Mouse (Mus musculus) neural tube, embryonic 13.5 days (tissue): ENCODE data around the gene Pimreg. TPM values are rescaled to one million over a fixed set of nuclear protein-coding genes. Genes with fewer than 3 reads are reported as not detected.
A peak's percentile ranks its signal among the peaks of the same experiment; 100 is the strongest.

Experiments used
- ATAC-seq: fragments of 200-750 bp; cut with Nextera tagmentation; 2 replicates; pipeline ENCODE4 v1.8.0; 2017; ENCODE audit warnings: low read depth, mild to moderate bottlenecking, moderate TSS enrichment, moderate library complexity
- H3K27ac ChIP-seq: fragments of 300-500 bp; sonication (generic); replicated peaks from 2 replicates; pipeline ENCODE4 v1.5.1; 2015; ENCODE audit warnings: moderate library complexity, mild to moderate bottlenecking, inconsistent platforms
- H3K27me3 ChIP-seq: fragments of 300-500 bp; sonication (generic); 2 replicates; pipeline ENCODE4 v1.6.1; 2015; ENCODE audit warnings: mild to moderate bottlenecking, inconsistent platforms
- H3K36me3 ChIP-seq: fragments of 300-500 bp; sonication (generic); 2 replicates; pipeline ENCODE4 v1.6.1; 2015; ENCODE audit warnings: mild to moderate bottlenecking, inconsistent platforms
- H3K4me1 ChIP-seq: fragments of 300-500 bp; sonication (generic); replicated peaks from 2 replicates; pipeline ENCODE4 v1.6.1; 2015; ENCODE audit warnings: inconsistent platforms
- H3K4me2 ChIP-seq: fragments of 300-500 bp; sonication (generic); 2 replicates; pipeline ENCODE4 v1.6.1; 2015; ENCODE audit warnings: inconsistent platforms, mild to moderate bottlenecking, moderate library complexity
- H3K4me3 ChIP-seq: fragments of 300-500 bp; sonication (generic); 2 replicates; pipeline ENCODE4 v1.5.1; 2015; ENCODE audit warnings: mild to moderate bottlenecking, inconsistent platforms
- H3K9ac ChIP-seq: fragments of 300-500 bp; sonication (generic); 2 replicates; pipeline ENCODE4 v1.6.1; 2015; ENCODE audit warnings: moderate library complexity, mild to moderate bottlenecking, inconsistent platforms
- H3K9me3 ChIP-seq: fragments of 300-500 bp; sonication (generic); 2 replicates; pipeline ENCODE4 v1.6.1; 2016; ENCODE audit warnings: inconsistent platforms
- WGBS: fragments of 180-500 bp; shearing (Covaris S2); methylation state at CpG from one replicate; pipeline ENCODE4 v1.1.7; 2015; 5-methylcytosine and 5-hydroxymethylcytosine counted together
- polyA plus RNA-seq: library from polyadenylated mRNA; unstranded; fragments of >200 nt; fragmentation: Nextera tagmentation; extraction: Ambion mirVana; gene quantifications from 2 replicates; pipeline ENCODE4 v1.2.1, GENCODE M21; 2015

The Pimreg gene
- 31.2 and 37.8 TPM in 2 replicates for polyA plus RNA-seq

DNA sequence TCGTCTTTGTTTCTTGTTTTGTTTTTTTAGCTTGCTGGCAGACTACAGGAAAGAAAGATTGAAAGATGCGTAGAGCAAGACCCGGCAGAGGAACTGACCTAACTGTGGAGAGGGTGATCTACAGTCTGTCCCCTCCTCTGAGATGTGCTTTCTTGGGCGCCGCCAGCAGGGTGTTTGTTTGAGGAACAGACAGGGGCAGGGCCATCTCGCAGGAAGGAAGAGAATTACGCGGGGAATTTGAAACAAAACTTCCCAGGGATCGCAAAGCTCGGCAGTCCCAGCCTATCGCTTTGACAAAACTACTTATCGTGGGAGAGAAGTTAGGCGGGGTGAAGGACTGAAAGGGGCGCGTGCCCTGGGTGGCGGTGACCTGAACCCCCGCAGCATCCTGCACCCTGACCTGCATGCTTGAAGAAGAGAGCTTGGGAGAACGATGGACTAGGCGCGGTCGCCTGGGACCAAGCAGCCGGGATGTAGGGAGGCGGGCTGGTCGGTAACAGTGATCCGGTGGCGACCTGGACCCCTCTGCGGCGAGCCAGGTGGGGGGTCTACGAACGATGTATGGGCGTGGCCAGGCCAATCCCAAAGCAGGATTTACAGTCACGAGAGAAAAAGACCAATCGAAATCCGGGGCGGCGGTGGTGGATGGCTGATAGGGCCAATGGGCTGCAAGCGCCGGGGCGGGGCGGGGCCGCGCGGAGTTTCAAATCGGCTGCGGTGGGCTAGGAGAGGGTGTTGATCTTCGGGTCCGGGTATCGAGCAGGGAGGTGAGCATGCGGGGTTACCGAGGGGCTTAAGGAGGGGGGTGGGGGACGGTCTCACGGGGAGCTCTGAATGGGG, at the start of gene Pimreg:
TSS of gene Pimreg (plus strand) at position 265 of the 840 bp plus-strand sequence.
- Histone ChIP-seq H3K36me3 (no peaks in the 10 kb centered on the region), H3K4me1 (peaks cover 65% of the 10 kb centered on the region), H3K4me2 (peak within 1 kb of the TSS; percentile 84), H3K27me3 (no peaks in the 10 kb centered on the region), H3K27ac (peak within 1 kb of the TSS; percentile 59), H3K9ac (peak within 1 kb of the TSS; percentile 68), H3K9me3 (no peaks in the 10 kb centered on the region), H3K4me3 (peak within 1 kb of the TSS; percentile 61)
- ATAC-seq = peak; percentile 92
- under 1% methylated on average over 52 of the region's 52 CpGs for WGBS

DNA sequence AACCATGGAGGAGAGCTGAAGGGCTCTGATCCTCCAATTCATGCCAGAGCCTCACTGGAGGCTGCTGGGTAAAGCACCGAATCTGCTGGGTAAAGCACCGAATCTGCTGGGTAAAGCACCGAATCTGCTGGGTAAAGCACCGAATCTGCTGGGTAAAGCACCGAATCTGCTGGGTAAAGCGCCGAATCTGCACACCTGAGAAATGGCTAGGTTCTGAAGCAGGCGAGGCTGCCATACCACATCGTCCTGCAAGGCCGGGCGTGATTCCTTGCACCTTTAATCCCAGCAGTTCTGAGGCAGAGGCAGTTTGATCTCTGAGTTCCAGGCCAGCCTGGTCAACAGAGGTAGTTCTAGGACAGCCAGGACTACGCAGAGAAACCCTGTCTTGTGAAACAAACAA, 49.4 kb upstream of the Pimreg start:
- H3K9me3 ChIP-seq = no peaks in the 10 kb centered on the region
- peaks cover 3% of the 10 kb centered on the region; the same call in 1 of the 2 replicates for H3K27me3 ChIP-seq
- no peaks in the 10 kb centered on the region for H3K36me3 ChIP-seq
- WGBS = 87% methylated on average over 12 of the region's 12 CpGs
- H3K27ac ChIP-seq = no peak overlapping the region
- H3K9ac ChIP-seq = no peak overlapping the region
- ATAC-seq = no peak
- H3K4me1 ChIP-seq = peaks cover 12% of the 10 kb centered on the region
- H3K4me3 ChIP-seq = no peak overlapping the region
- no peak overlapping the region for H3K4me2 ChIP-seq

DNA sequence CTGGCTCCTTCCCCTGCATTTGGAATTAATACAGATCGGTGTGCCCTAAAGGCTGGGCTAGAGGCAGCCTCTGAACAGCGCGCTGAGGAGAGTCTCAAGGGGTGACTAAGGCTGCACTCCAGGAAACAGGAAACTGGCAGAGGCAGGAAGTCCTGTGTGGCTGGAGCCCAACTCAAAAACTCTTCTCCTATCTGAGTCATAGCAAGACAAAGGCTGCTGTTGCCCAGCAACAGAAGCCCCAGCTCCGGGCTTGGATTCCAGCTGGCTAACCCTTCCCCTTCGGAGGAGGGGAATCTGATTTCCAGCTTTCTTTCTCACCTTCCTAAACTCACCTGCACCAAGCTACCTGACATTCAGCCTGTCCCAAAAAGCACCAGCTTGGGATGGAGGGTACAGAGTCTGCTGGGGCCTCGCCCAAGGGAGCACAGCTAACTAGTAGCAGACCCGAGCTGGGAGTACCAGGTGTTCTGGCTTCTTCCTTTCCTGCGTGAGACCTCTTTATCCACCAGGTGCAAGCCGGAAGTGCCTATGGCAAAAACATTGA, 45.8 kb upstream of the Pimreg start:
- H3K4me1 ChIP-seq = peaks cover 8% of the 10 kb centered on the region
- no peaks in the 10 kb centered on the region for H3K9me3 ChIP-seq
- H3K4me2 ChIP-seq = peak overlapping the region; percentile 5; the same call in 1 of the 2 replicates
- no peak overlapping the region for H3K9ac ChIP-seq
- ATAC-seq = peak; percentile 80; the same call in 1 of the 2 replicates
- no peak overlapping the region for H3K4me3 ChIP-seq
- no peaks in the 10 kb centered on the region for H3K36me3 ChIP-seq
- WGBS = 40% methylated on average over 9 of the region's 9 CpGs
- H3K27me3 ChIP-seq = 0 out of 2 replicates have a peak, but pooled peaks cover 4% of the 10 kb centered on the region
- no peak overlapping the region for H3K27ac ChIP-seq

DNA sequence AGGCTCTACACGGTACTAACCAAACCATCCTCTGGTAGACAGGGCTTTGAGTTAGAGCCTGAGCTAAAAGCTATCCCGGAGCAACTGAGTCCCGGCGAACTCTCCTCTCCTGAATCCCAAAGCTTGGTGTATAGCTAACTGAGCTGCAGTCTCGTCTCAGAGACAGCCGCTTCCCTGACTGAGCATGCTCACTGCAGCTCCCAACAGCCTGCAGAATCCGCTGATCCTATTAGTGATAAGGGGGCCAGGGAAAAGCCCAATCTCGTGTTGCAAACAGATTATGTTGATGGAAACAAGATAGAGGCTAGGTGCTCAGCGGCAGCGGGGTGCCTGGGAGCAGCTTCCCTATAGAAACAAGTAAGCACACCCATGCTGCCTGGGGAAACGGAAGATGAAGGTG, 45.0 kb upstream of the Pimreg start:
- Histone ChIP-seq H3K4me1 (peaks cover 8% of the 10 kb centered on the region), H3K27ac (no peak overlapping the region), H3K27me3 (0 out of 2 replicates have a peak, but pooled peaks cover 4% of the 10 kb centered on the region), H3K9me3 (no peaks in the 10 kb centered on the region), H3K4me2 (0 out of 2 replicates have a peak overlapping the region, but pooled peaks have one; percentile 2), H3K4me3 (no peak overlapping the region), H3K36me3 (no peaks in the 10 kb centered on the region), H3K9ac (no peak overlapping the region)
- WGBS = 54% methylated on average over 11 of the region's 11 CpGs
- ATAC-seq = no peak

DNA sequence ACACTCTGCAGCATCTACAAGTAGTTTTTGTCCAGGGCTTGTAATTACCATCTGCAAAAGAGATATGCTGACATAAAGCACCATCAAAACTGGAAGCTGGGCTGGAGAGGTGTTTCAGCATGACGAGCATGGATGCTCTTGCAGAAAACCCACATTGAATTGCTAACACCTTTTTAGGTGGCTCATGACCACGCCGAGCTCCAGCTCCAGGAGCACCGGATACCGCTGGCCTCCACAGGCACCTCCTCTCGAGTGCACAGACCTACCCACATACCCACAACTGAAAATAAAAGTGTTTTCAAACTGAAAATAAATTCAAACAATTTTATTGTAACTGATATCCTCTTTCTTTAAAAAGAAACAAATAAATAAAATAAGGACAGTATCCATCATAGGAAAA, 41.6 kb upstream of the Pimreg start:
- 87% methylated on average over 6 of the region's 6 CpGs for WGBS
- Histone ChIP-seq H3K27me3 (0 out of 2 replicates have a peak, but pooled peaks cover 4% of the 10 kb centered on the region), H3K9ac (no peak overlapping the region), H3K4me2 (no peak overlapping the region), H3K9me3 (no peaks in the 10 kb centered on the region), H3K27ac (no peak overlapping the region), H3K36me3 (no peaks in the 10 kb centered on the region), H3K4me3 (no peak overlapping the region), H3K4me1 (peaks cover 22% of the 10 kb centered on the region)
- ATAC-seq = no peak

DNA sequence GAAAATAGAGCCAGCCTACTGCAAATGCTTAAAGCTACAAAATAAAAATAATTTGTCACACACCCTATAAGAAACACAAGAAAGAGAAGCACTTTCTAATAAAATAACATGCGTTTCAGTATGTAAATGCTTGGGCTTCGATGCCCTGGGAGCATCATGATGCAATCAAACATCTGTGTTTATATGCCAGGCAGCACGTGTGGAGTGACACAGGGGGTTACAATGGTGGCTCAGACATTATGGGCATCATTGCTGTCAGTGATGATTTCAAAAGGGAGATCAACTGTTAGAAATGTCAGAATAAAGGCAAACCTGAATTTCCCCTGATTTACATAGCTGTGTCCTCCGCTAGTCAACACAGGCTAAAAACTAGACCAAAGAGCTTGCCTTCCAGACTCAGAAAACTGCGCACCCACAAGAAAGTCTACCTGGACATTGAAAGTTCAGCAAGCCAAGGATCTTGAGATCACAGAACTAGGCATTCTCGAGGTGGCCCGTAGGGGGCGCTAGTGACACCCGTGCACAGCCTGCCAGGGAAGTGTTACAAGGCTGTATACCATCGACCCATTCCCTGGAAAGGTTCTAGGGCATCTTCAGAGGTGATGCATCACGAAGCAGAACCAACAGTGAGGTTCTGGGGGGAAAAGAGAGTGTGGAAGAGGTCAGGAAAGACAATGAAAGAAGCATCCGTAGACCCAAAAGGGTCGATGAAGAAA, 39.5 kb upstream of the Pimreg start:
- Histone ChIP-seq H3K27ac (no peak overlapping the region), H3K9me3 (no peaks in the 10 kb centered on the region), H3K4me1 (peaks cover 14% of the 10 kb centered on the region), H3K4me2 (no peak overlapping the region), H3K9ac (no peak overlapping the region), H3K36me3 (no peaks in the 10 kb centered on the region), H3K4me3 (no peak overlapping the region), H3K27me3 (0 out of 2 replicates have a peak, but pooled peaks cover 4% of the 10 kb centered on the region)
- ATAC-seq = no peak
- WGBS = 48% methylated on average over 13 of the region's 13 CpGs

DNA sequence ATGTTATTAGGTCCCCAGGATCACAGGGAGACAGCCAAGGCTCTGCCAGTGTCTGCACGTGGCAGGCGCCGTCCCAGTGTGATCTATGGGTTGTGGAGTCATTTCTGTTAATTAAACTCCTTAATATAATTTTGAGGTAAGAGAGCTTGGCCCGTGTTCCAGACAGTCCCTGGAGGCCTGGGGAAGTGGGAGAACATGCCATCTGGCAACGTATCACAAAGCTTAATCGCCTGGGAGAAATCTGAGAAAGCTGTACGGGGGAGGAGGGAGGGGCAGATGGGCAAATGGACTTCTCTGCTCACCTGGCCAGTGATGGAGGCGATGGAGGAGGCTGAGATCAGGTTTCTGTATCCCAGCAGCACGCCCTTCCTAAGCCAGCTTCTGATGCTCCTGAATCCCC, 38.7 kb upstream of the Pimreg start:
- no peak for ATAC-seq
- Histone ChIP-seq H3K9ac (no peak overlapping the region), H3K4me1 (peaks cover 17% of the 10 kb centered on the region), H3K4me2 (no peak overlapping the region), H3K27ac (no peak overlapping the region), H3K9me3 (no peaks in the 10 kb centered on the region), H3K4me3 (no peak overlapping the region), H3K27me3 (no peaks in the 10 kb centered on the region), H3K36me3 (no peaks in the 10 kb centered on the region)
- WGBS = 29% methylated on average over 9 of the region's 9 CpGs

DNA sequence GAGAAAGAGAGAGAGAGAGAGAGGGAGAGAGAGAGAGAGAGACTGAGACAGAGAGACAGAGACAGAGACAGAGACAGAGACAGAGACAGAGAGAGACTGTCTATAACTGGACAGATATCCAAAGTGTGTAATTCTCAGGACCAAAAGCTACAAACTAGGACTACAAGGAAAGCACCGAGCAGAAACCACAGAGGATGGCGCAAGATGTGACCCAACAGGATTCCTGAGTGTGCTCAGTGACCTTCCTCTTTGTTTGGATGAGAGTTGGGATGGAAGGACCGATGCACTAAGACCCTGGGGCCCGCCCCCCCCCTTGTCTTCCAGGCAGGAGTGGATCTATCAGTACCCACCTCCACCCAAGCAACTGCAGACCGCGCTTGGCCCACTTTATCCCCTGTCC, 36.3 kb upstream of the Pimreg start:
- no peaks in the 10 kb centered on the region for H3K27me3 ChIP-seq
- H3K4me1 ChIP-seq = peaks cover 33% of the 10 kb centered on the region
- no peak overlapping the region for H3K9ac ChIP-seq
- no peak overlapping the region for H3K4me3 ChIP-seq
- WGBS = 89% methylated on average over 6 of the region's 6 CpGs
- H3K27ac ChIP-seq = no peak overlapping the region
- no peaks in the 10 kb centered on the region for H3K9me3 ChIP-seq
- no peak for ATAC-seq
- H3K4me2 ChIP-seq = no peak overlapping the region
- H3K36me3 ChIP-seq = no peaks in the 10 kb centered on the region

DNA sequence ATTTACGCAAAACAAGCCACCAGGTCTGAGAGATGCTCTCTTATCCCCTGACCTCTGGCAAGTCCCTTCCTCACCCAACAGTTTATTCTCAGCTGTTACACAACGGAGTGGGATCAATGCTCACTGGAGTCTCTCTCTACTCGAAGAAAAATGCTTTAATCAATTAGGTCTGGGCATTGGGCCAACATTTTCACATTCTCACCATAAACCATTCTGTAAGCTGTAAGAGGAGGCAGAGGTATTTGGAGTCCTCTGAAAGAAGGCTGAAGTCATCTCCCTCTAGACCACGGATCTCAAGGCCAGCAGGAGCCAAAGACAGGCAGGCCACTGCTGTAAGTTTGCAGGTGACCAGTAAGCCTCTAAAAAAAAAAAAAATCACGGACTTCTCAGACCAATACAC, 31.5 kb upstream of the Pimreg start:
- 36% methylated on average over 5 of the region's 5 CpGs for WGBS
- Histone ChIP-seq H3K36me3 (no peaks in the 10 kb centered on the region), H3K27ac (peak overlapping the region; percentile 65), H3K4me1 (peaks cover 42% of the 10 kb centered on the region), H3K9ac (no peak overlapping the region), H3K4me2 (no peak overlapping the region), H3K9me3 (no peaks in the 10 kb centered on the region), H3K4me3 (no peak overlapping the region), H3K27me3 (no peaks in the 10 kb centered on the region)
- peak; percentile 37; the same call in 1 of the 2 replicates for ATAC-seq

DNA sequence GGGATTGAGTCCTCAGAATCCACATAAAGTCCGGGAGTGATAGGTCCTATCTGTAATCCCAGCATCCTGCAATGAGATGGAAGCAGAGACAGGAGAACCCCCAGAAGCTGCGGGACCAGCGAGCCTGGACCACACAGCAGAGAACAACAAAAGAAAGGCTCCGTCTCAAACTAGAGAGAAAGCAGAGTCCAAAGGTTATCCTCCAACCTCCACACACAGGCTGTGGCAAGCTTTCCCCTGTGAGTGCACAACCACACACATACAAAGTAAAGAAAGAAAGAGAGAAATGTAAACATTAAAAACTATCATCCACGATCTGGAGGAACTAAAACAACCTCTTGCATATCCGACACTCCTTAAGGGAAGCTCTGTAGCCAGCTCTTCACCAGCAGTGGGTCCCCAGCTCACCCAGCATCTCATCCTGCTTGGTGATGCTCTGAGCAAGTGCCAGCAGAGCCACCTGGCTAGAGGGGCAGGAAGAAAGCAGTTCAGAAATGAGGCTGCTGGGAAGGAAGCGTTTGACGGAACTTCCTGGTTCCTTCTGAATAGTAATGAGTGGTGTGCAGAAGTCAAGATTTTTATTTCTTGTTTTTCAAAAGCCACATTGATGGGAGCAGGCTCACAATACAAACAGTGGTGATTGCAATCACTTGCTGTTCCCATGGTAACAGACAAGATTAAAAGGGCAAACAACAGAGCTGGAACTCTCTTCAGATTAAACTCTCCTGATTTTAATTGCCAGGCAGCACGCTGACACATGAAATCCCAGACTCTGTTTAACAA, 30.7 kb upstream of the Pimreg start:
- 62% methylated on average over 9 of the region's 9 CpGs for WGBS
- Histone ChIP-seq H3K4me2 (no peak overlapping the region; the same call in 1 of the 2 replicates), H3K9ac (no peak overlapping the region; the same call in 1 of the 2 replicates)

DNA sequence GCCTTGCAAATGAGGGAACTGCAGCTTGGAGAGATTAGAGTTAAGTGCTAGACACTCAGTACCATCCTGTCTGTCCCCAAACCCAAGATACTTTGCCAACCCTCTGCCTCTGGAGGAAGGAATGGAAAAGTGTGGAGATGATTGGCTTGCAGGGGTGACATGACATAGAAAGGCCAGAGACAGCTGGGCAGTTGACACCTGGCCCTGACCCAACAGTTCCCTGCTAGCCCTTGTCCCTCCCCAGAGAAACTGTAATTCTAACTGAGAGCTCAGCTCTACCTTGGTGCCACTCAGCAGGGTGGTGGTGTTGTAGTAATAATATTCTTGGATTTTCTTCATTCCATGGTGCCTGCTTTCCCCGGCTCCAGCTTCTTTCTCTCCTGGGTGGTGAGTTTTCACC, 29.9 kb upstream of the Pimreg start:
- no peaks in the 10 kb centered on the region for H3K27me3 ChIP-seq
- H3K27ac ChIP-seq = peak overlapping the region; percentile 65
- no peaks in the 10 kb centered on the region for H3K9me3 ChIP-seq
- peaks cover 45% of the 10 kb centered on the region for H3K4me1 ChIP-seq
- no peak overlapping the region for H3K4me3 ChIP-seq
- no peak for ATAC-seq
- H3K9ac ChIP-seq = no peak overlapping the region
- H3K4me2 ChIP-seq = no peak overlapping the region
- no peaks in the 10 kb centered on the region for H3K36me3 ChIP-seq
- 56% methylated on average over 1 of the region's 1 CpGs for WGBS

More for the DNA sequence above, 30.7 kb upstream of the Pimreg start:
- H3K36me3 ChIP-seq = no peaks in the 10 kb centered on the region
- H3K4me3 ChIP-seq = no peak overlapping the region
- peaks cover 42% of the 10 kb centered on the region for H3K4me1 ChIP-seq
- no peaks in the 10 kb centered on the region for H3K27me3 ChIP-seq
- peak; percentile 33; the same call in 1 of the 2 replicates for ATAC-seq
- peak overlapping the region; percentile 65 for H3K27ac ChIP-seq
- H3K9me3 ChIP-seq = no peaks in the 10 kb centered on the region
